Mouse (Mus musculus): ENCODE results near the gene Ica1. TPM values are rescaled to one million over a fixed set of nuclear protein-coding genes. Genes with fewer than 3 reads are reported as not detected.

Ica1 gene
- polyA plus RNA-seq, 1 experiment, result 10.3 TPM

DNA sequence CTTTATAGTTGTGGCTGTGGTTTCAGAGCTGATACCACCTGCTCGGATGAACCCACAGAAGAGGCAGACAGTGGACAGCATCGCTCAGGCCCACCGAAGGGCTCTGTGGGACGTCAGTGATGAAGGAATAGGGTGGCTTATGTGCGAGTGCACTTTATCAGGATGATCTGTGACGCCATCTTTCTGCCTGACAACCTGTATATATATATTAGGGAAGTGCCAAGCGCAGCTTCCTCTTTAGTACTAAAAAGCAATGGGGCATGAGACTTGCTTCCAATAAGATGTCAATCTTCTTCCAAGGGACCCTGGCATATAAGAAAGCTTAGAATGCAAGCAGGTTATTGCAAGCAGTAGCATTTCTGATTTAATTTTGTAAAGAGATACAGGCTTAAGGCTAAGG is 127.9 kb downstream of the Ica1 start:
- Histone ChIP-seq H3K27ac (ENCODE audit: insufficient read depth, low read length) (no peak overlapping the region), H3K4me3 (ENCODE audit: insufficient read depth, low read length) (no peak overlapping the region), H3K4me1 (ENCODE audit: control insufficient read depth, insufficient read depth, low read length) (no peaks in the 10 kb centered on the region)
- TF ChIP-seq POLR2A (IDR thresholded peaks at IDR 0.05; ENCODE audit: low read depth, low read length) (no peak), CTCF (IDR thresholded peaks at IDR 0.05; ENCODE audit: borderline replicate concordance, insufficient read depth, low read length) (no peak)

DNA sequence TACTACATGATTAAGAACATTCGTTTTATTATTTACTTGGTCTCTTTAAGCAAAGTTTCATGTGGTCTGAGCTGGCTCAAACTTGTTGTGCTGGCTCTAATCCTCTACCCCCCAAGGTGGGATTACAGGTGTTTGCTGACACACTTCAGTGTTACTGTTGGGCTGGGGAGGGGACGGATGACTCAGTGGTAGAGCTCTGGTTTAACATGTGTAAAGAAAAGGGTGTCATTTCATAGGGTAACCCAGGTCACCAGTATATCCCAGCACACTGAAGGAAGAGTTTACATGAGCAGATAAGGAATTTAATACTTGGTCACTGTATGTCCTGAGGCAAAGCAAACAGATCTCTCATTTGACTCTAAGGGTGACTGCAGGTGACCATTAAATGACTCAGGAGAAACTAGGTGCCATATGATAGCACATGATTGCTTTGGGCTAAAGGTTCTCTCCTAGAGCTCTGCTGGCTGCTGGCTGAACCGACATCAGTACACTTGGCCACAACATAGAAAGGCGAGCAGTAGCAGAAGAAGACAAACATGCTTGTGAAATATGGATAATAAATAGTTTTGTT is 128.9 kb downstream of the Ica1 start:
- Histone ChIP-seq H3K27ac (ENCODE audit: insufficient read depth, low read length) (no peak overlapping the region), H3K4me1 (ENCODE audit: control insufficient read depth, insufficient read depth, low read length) (no peaks in the 10 kb centered on the region), H3K4me3 (ENCODE audit: insufficient read depth, low read length) (no peak overlapping the region)
- no peak for TF ChIP-seq POLR2A (IDR thresholded peaks at IDR 0.05; ENCODE audit: low read depth, low read length)

- Histone ChIP-seq H3K27ac (ENCODE audit: insufficient read depth, low read length) (no peak overlapping the region), H3K4me1 (ENCODE audit: control insufficient read depth, insufficient read depth, low read length) (no peaks in the 10 kb centered on the region), H3K4me3 (ENCODE audit: insufficient read depth, low read length) (no peak overlapping the region)
- TF ChIP-seq POLR2A (IDR thresholded peaks at IDR 0.05; ENCODE audit: low read depth, low read length), result no peak
- no peak for TF ChIP-seq CTCF (IDR thresholded peaks at IDR 0.05; ENCODE audit: borderline replicate concordance, insufficient read depth, low read length)
Observed at GRCm38 (mm10) chr6:8648185-8648901, 129.9 kb downstream of the Ica1 start.

- Histone ChIP-seq H3K27ac (ENCODE audit: insufficient read depth, low read length) (no peak overlapping the region), H3K4me1 (ENCODE audit: control insufficient read depth, insufficient read depth, low read length) (no peaks in the 10 kb centered on the region), H3K4me3 (ENCODE audit: insufficient read depth, low read length) (no peak overlapping the region)
- TF ChIP-seq CTCF (IDR thresholded peaks at IDR 0.05; ENCODE audit: borderline replicate concordance, insufficient read depth, low read length) (no peak), POLR2A (IDR thresholded peaks at IDR 0.05; ENCODE audit: low read depth, low read length) (no peak)
Observed at GRCm38 (mm10) chr6:8647513-8648184, 130.6 kb downstream of the Ica1 start.

DNA sequence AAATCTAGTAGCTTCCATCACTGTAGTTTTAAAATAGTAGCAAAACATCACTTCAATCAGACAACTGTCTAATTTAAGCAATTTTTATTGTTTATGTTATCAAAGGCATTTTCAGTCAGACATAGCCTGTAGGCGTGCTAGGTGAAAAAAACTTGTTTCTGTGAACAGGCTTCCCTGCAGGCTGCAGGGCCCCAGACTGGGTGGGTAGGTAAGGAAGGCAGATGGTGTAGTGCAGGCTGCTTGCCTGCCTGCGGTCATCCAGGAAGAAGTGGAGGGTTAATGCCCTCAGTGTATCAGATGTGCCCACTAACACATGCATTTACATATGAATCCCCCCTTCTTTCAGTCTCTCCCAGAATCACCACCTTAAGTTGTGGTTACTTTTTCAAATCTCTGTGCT is 132.6 kb downstream of the Ica1 start:
- Histone ChIP-seq H3K4me3 (ENCODE audit: insufficient read depth, low read length) (no peak overlapping the region), H3K4me1 (ENCODE audit: control insufficient read depth, insufficient read depth, low read length) (no peaks in the 10 kb centered on the region), H3K27ac (ENCODE audit: insufficient read depth, low read length) (no peak overlapping the region)
- TF ChIP-seq POLR2A (IDR thresholded peaks at IDR 0.05; ENCODE audit: low read depth, low read length), result no peak
- no peak for TF ChIP-seq CTCF (IDR thresholded peaks at IDR 0.05; ENCODE audit: borderline replicate concordance, insufficient read depth, low read length)

- no peak overlapping the region for H3K27ac ChIP-seq (ENCODE audit: insufficient read depth, low read length)
- H3K4me3 ChIP-seq (ENCODE audit: insufficient read depth, low read length), result no peak overlapping the region
- TF ChIP-seq POLR2A (IDR thresholded peaks at IDR 0.05; ENCODE audit: low read depth, low read length) (no peak), CTCF (IDR thresholded peaks at IDR 0.05; ENCODE audit: borderline replicate concordance, insufficient read depth, low read length) (no peak)
- no peaks in the 10 kb centered on the region for H3K4me1 ChIP-seq (ENCODE audit: control insufficient read depth, insufficient read depth, low read length)
Observed at GRCm38 (mm10) chr6:8644703-8645102, 133.6 kb downstream of the Ica1 start.

GRCm38 (mm10) chr6:8640863-8641262 is 137.4 kb downstream of the Ica1 start:
- H3K27ac ChIP-seq (ENCODE audit: insufficient read depth, low read length), result no peak overlapping the region
- no peaks in the 10 kb centered on the region for H3K4me1 ChIP-seq (ENCODE audit: control insufficient read depth, insufficient read depth, low read length)
- no peak overlapping the region for H3K4me3 ChIP-seq (ENCODE audit: insufficient read depth, low read length)
- TF ChIP-seq POLR2A (IDR thresholded peaks at IDR 0.05; ENCODE audit: low read depth, low read length) (no peak), CTCF (IDR thresholded peaks at IDR 0.05; ENCODE audit: borderline replicate concordance, insufficient read depth, low read length) (no peak)

GRCm38 (mm10) chr6:8639526-8639925 is 138.8 kb downstream of the Ica1 start:
- H3K27ac ChIP-seq (ENCODE audit: insufficient read depth, low read length), result no peak overlapping the region

DNA sequence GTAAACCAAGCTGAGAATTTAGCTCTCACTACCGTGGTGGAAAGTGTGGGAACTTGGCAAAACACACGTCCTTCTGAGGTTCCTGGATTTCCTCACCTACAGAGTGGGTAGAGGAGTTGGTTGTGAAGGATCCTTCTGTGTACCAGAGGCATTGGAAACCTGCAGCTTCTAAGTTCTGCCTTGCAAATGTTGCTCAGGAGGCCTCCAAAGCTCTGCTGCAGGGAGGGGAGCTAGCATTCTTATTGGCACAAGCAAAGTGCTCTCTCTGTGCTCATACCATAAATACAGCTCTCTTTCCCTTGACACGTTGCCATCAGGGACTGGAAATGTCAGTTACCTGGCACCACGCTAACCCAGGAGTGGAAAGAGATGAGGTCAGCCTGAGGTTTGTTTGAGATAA is 139.4 kb downstream of the Ica1 start:
- Histone ChIP-seq H3K4me1 (ENCODE audit: control insufficient read depth, insufficient read depth, low read length) (no peaks in the 10 kb centered on the region), H3K4me3 (ENCODE audit: insufficient read depth, low read length) (no peak overlapping the region), H3K27ac (ENCODE audit: insufficient read depth, low read length) (no peak overlapping the region)
- TF ChIP-seq POLR2A (IDR thresholded peaks at IDR 0.05; ENCODE audit: low read depth, low read length), result no peak
- TF ChIP-seq CTCF (IDR thresholded peaks at IDR 0.05; ENCODE audit: borderline replicate concordance, insufficient read depth, low read length), result no peak

More at GRCm38 (mm10) chr6:8639526-8639925, 138.8 kb downstream of the Ica1 start:
- TF ChIP-seq CTCF (IDR thresholded peaks at IDR 0.05; ENCODE audit: borderline replicate concordance, insufficient read depth, low read length) (no peak), POLR2A (IDR thresholded peaks at IDR 0.05; ENCODE audit: low read depth, low read length) (no peak)
- Histone ChIP-seq H3K4me3 (ENCODE audit: insufficient read depth, low read length) (no peak overlapping the region), H3K4me1 (ENCODE audit: control insufficient read depth, insufficient read depth, low read length) (no peaks in the 10 kb centered on the region)

- Histone ChIP-seq H3K4me3 (ENCODE audit: insufficient read depth, low read length) (no peak overlapping the region), H3K27ac (ENCODE audit: insufficient read depth, low read length) (no peak overlapping the region), H3K4me1 (ENCODE audit: control insufficient read depth, insufficient read depth, low read length) (no peaks in the 10 kb centered on the region)
- TF ChIP-seq POLR2A (IDR thresholded peaks at IDR 0.05; ENCODE audit: low read depth, low read length) (no peak), CTCF (IDR thresholded peaks at IDR 0.05; ENCODE audit: borderline replicate concordance, insufficient read depth, low read length) (no peak)
Observed at GRCm38 (mm10) chr6:8638122-8638521, 140.2 kb downstream of the Ica1 start.
